Mouse (Mus musculus): Measurements from ENCODE around the gene Epop. TPM values are rescaled to one million over a fixed set of nuclear protein-coding genes. Genes with fewer than 3 reads are reported as not detected.

Gene Epop
- under 1 TPM; 0.75 to 1.00 TPM for total RNA-seq (2021)
- long read RNA-seq, experiment 1, partial matches to known transcripts, result 0 of 4 reads
- long read RNA-seq, experiment 1, other reads (novel, unspliced or antisense), result 0 of 4 reads
- long read RNA-seq, experiment 2, partial matches to known transcripts, result 0 of 4 reads
- long read RNA-seq, experiment 2, other reads (novel, unspliced or antisense), result 0 of 4 reads

DNA sequence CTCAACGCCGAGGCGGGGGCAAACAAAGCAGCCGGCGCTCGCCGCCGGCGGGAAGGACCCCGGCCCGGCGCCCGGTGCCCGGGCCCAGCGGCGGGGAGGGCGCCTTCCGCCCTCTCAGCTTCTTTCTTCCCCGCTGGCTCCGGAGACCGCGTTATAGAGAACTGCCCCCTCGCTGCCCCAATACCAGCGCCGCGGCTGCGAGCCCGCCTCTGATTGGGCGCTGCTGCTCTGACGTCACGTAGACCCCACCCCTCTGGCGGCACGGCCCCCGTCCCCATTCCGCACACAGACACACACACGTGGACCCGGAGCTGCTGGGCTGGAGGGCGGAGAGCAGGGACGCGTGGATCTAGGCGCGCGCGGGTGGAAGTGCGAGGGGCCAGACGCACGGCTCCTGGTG lies at the start of gene Epop:
Gene Epop (minus strand): TSS at position 127 of the 400 bp plus-strand sequence.
- peak; percentile 85 for DNase-seq (ENCODE audit: low spot score)

DNA sequence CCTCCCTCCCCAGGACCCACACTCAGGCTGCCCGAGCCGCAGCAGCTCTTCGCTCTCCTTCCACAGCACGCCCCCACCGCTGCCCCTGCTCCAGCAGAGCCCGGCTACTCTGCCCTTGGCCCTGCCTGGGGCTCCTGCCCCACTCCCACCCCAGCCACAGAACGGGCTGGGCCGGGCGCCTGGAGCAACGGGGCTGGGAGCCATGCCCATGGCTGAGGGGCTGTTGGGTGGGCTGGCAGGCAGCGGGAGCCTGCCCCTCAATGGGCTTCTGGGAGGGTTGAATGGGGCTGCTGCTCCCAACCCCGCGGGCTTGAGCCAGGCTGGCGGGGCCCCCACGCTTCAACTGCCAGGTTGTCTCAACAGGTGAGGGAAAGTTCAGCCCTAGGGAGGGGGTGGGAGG lies 48.8 kb upstream of the Epop start:
- no peak for DNase-seq (ENCODE audit: low spot score)

DNA sequence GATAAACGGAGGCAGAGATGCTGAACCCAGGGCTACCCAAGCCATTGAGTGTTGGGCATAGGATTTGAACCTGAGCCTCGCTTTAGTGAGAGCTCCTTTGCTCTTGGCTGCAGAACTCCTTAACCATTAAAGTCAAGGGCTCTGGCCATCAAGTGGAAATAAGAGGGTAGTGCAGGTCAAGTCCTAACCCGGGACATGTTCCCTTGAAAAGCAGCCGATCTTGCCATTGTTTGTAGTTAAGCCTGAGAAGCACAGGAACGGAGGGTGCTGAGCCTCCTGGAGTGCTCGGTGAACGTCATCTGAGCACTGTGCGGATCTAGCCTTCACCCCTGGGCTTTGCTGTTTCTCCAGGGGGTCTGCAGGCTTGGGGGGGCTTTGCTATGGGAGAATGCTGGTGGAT lies 48.3 kb upstream of the Epop start:
- no peak for DNase-seq (ENCODE audit: low spot score)

DNA sequence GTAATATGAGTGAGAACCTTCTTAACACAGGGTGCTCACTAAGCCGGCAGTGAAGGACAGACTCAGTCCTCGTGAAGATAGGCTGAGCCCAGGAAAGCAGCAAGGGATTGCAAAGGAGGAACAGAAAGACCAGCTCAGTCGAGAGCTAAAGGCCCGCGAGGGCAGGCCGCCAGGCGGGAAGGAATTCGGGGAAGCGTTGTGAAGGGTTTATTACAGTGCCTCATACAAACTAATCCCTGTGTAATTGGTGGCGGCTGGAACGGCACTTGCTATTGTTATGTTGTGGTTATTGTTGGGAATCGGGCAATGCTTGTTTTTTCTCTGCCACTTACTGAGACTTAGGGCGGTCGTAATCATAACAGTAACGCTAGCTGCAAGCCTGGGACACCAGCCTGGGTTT lies 47.9 kb upstream of the Epop start:
- DNase-seq (ENCODE audit: low spot score), result no peak

DNA sequence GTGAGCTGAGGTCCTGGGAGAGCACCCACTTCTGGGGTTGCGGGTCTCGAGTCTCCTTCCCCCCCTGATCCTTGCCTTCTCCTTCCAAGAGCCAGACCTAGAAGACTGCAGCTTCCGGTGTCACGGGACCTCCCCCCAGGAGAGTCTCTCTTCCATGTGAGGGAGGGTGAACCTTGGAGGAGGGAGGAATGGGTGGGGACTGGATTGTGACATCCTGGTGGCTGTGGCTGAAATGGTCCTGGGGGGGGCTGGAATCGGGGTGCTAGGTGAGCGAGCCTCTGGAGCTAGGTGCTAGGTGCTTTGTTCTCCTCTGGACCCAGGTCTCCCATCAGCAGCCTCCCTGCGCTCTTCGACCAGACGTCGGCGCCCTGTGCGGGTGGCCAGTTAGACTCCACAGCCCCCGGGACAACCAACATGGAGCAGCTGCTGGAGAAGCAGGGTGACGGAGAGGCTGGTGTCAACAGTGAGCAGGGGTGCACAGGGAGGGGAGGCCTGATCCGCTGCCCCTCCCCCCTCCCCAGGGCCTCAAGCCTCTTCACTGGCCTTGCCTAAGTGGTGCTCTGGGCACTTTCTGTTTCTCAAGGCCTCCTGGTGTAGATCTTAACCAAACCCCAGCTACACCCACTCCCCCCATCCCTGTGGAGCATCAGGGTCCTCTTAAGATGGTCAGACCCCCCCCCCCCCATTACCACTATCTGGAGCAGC lies 46.7 kb upstream of the Epop start:
- DNase-seq (ENCODE audit: low spot score), result no peak

DNA sequence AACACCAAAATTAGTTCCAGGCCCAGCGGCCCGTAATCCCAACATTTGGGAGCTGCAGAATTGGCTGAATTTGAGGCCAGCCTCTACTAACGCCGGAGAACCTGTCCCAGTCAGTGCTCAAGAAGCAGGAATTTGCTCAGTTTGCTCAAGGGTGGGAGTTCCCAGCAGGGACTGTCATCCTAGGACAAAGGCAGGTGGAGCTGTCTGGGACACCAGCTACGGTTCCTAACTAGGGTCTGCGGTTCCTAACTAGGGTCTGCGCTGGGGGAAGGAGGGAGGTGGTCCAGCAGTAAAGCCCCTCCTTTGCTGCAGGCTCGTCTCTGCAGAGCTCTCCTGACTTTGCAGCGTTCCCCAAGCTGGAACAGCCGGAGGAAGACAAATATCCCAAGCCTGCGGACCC lies 43.6 kb upstream of the Epop start:
- DNase-seq (ENCODE audit: low spot score), result no peak

DNA sequence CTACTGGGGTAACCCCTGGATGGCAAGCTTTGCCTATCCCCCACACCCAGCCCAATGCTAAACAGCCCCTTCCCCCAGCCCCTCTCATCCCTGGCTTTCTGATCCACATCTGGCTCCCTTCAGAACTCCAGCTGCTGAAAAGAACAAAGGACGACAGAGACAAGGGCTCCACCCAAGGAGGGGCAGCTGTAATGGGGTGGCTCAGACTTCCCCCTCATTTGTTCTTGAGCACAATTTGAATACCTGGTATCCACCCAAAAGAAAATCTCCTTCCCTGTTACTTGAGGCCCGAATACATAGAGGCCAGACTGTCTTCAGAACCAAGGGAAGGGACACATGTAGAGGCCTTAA lies 41.6 kb upstream of the Epop start:
- no peak for DNase-seq (ENCODE audit: low spot score)

DNA sequence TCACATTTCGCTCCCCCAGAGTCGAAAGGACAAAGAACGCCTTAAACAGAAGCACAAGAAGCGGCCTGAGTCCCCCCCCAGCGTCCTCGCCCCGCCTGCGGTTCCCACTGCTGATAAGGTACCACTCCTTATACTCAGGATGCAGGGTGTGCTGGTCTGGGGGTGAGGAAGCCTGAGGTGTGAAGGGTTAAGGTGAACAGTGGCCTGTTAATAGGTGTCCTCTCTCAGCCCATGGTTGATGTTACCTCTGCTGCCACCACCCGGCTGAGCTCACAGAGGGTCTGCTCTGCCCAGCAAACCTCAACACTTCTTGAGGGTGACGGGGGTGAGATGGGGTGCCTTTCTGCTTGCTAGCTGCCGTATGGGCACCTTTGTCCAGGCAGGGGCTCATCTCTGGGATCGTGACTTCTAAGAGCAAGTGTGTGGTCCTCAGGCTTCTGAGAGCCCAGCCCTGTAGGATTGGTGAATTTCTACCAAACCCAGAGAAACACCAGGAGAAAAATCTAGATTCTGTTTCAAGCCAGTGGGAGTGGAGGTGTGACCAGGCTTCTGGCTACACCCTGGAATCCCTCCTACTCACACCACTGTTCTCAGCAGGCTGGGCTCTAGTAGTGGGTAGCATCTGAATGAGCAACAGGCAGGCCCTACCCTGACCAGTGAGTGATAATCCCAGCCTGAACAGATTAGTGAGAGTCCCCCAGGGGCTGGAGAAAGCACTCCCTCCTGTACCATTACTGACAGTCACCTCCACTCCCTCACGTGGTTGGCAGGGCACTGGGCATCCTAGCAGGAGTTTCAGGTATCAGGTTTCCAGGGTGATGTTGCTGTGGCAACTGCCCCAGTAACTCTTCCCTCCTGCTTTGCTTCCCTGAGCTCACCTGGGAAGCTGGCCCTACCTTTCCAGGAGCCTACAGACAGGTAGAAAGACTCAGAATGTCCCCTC lies 41.0 kb upstream of the Epop start:
- no peak for DNase-seq (ENCODE audit: low spot score)

DNA sequence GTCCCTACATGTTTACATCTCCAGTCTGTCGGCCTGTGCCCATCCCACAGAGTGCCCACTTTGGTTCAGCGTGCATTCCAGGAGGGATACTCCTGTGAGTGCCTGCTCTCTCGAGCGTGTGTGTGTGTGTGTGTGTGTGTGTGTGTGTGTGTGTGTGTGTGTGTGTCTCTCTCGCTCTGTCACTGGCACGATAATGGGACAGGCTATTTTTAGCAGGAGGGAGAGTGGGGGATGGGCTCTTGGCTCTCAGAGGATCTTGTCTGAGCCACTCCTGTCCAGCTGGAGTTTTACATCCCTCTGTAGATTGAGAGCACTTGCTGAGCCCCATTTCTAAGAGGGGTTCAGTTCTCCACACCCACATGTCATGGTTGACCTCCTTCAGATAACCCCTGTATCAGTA lies 40.3 kb upstream of the Epop start:
- DNase-seq (ENCODE audit: low spot score), result peak; percentile 73

DNA sequence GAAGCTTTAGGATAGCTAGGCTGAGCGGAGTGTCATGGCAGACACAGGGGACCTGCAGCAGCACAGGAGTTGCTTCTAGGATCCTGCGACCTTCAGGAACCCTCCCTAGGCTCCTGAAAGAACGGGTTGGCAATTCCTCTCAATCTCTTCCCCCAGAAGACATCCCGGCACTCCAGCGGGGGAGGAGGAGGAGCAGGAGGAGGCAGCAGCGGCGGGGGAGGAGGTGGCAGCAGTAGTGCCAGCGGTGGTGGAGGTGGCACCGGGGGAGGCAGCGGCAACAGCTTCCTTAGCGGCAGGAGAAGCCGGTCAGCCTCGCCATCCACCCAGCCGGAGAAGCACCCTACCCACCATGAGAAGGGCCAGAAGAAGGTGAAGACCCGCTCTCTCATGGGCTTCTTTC lies 39.8 kb upstream of the Epop start:
- no peak for DNase-seq (ENCODE audit: low spot score)

DNA sequence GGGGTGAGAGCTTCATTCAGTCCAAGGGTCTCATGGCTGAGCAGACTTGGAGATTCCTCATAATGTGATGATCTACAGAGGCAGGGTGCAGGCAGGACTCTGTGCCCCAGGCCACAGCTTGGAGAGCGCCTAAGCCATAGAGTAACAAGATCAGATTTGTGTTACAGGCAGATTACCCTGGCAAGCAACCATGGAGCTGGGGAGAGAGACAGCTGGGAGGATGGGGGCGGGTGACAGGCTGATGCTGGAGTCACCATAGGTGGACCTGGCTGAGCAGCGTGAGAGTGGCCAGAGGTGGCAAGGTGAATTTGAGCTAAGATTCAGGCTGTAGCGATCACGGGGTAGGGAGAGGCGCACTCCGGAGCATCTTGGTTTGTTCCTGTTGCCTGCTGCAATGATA lies 38.7 kb upstream of the Epop start:
- DNase-seq (ENCODE audit: low spot score), result peak; percentile 71

DNA sequence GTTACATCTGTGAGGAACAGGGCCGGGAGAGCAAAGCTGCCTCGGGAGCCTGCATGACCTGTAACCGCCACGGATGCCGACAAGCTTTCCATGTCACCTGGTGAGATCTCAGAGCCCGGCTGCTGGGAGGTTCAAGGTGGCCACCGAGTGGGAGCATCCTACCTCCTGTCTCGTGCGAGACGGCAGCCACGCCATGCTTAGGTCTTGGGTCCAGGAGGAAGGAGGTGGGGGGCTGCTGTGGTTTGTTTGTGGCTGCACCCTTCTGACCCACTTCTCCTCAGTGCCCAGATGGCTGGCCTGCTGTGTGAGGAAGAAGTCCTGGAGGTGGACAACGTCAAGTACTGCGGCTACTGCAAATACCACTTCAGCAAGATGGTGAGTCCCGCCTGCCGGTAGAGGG lies 37.3 kb upstream of the Epop start:
- DNase-seq (ENCODE audit: low spot score), result no peak

DNA sequence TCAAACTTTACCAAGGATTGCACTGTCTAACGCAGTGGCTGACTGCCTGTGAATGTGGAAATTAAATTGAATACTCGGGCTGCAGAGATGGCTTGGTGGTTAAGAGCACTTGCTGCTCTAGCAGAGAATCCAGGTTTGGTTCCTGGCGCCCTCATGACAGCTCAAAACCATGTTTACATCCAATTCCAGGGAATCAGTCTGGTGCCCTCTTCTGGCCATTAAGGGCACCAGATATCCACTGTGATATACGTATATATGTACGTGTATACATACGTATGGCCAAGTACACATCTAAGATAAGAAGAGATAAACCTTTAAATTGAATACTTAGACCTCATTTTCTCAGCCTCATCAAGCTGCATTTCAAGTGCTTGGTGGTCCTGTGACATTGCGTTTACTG lies 36.7 kb upstream of the Epop start:
- no peak for DNase-seq (ENCODE audit: low spot score)

DNA sequence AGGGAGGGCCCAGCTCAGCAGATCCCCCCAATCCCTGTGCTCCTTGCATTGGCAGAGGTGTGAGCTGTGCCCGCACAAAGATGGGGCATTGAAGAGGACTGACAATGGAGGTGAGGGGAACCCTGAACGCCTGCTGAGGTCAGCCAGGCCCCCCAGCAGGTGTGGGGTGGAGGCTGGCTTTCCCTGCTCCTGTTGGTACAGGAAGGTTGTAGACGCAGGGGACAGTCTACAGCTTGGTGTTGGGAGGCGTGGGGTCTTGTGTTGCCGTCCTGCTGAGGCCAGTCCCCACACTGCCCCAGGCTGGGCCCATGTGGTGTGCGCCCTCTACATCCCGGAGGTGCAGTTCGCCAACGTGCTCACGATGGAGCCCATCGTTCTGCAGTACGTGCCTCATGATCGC lies 35.9 kb upstream of the Epop start:
- DNase-seq (ENCODE audit: low spot score), result no peak

DNA sequence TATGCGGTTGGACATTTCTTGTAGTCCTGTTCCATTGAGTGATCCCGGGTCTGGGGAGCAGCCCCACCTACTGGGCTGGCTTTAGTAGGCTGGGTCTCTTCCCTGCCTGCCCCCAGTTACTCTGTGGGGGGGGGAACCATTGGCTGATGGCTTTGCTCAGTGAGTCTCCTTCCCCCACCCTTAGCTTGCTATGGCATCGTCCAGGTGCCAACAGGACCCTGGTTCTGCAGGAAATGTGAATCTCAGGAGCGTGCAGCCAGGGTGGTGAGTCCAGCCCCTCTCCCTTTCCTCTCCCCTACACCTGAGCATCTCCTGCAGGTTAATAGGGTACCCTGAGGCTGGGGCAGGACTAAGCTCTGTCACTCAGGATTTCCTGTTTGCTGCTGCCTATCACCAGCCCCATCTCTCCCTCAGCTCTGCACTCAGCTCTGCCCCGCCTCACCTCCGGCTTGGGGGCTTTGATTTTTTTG lies 35.3 kb upstream of the Epop start:
- no peak for DNase-seq (ENCODE audit: low spot score)

DNA sequence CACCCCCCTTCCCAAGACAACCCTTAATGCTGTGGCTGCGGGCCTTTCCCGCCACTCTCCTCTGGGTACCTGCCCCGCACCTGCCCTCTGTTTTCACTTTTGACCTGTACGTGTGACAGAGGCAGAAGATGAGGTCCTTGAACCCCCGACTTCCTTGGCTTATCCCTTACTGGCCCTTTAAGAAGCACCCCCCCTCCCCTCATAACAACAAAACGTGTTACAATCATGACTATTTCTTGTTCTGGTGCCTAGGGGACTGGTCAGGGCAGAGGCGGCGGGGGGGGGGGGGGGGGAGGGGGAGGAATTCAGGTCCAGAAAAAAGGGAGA lies 34.8 kb upstream of the Epop start:
- no peak for DNase-seq (ENCODE audit: low spot score)

DNA sequence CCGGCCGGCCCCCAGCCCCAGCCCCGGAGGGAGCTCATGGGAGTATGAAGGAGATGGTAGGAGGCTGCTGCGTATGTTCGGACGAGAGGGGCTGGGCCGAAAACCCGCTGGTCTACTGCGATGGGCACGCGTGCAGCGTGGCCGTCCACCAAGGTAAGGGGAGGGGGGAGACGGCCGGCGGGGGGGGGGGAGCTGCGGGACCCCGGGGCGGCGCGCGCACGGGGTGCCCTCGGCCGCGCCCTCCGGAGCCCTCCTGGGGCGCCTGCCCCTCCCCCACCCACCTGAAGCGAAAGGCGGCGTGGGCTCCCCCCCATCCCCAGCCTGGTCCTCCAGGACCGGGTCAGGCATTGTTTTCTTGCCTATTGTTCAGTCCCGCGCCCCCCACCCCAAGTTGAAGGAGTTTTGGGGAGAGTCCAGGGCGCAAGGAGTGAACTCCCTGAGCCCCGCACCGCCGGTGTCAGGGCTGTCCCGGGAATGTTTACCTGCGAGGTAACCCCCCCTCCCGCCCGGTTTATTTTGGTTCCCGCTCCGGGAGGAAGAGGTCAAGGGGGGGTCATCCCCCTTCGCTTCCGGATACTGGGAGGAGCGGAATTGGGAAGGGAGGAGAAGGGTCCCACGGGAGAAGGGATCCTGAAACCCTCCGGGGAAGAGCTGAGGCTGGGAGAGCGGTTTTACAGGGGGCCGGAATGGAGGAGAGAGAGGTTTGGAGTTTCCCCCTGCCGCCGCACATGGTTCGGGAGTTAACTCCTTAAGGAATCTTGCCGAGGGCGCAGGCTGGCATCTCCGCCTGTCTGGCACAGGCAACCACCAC lies 34.2 kb upstream of the Epop start:
- peak; percentile 64 for DNase-seq (ENCODE audit: low spot score)

DNA sequence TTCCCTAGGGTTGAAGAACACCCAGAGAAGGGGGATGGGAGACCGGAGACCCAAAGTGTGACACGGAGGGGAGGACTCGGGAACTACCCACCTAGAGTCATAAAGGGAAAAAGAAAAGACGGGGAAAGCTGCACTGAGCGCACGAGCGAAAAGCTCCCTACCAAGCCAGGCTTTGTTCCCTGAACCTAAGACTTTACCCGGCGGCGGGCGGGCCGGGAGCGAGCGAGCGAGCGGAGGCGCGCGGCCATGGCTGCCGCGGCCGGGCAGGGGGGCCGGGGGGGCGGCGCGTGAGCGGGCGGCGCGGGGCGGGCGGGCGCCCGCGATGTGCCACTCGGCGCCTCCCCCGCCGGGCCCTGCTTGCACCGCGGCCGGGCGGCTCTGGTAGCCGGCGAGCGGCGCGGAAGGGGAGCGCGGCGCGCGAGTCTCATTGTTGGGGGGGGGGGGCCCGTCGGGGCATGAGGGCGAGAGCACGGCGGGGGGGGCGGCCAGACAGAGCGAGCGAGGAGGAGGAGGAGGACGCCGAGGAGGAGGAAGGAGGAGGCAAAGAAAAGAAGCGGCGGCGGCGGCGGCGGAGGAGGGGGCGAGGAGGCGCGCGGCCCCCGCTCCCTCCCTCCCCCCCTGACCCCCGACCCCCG lies 33.5 kb upstream of the Epop start, which contains the start of gene Mllt6:
Gene Mllt6 (plus strand): TSS at position 522 of the 635 bp plus-strand sequence.
- DNase-seq (ENCODE audit: low spot score), result peak; percentile 80

DNA sequence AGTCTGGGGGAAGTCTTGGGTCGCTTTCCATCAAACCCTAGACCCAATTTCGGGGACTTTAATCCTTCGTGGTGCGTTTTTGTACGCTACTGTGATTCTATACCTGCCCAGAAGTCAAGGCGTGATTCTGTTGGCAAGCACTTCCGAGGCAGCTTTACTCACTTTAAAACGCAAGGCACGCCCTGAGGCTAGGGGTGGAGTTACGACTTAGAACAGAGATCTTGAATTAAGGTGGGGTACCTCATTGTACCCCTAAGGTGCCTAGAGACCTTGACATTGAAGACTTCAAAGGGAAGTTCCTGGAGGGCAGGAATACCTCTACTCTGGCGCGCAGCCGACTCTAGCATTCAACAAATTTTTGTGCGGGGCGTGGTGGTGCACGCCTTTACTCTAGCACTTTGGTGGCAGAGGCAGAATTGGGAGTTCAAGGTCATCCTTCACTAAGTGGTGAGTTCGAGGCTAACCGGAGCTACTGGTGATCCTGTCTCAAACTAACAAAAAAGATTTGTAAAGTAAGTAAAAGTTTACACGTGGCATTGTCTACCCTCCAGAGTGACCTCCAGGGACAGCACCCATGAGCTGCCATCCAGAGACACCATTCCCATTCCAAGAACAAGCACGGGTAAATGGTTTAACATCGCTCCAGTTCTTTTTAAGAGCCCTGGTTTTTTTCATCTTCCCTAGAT lies 32.8 kb upstream of the Epop start:
- peak; percentile 39 for DNase-seq (ENCODE audit: low spot score)

DNA sequence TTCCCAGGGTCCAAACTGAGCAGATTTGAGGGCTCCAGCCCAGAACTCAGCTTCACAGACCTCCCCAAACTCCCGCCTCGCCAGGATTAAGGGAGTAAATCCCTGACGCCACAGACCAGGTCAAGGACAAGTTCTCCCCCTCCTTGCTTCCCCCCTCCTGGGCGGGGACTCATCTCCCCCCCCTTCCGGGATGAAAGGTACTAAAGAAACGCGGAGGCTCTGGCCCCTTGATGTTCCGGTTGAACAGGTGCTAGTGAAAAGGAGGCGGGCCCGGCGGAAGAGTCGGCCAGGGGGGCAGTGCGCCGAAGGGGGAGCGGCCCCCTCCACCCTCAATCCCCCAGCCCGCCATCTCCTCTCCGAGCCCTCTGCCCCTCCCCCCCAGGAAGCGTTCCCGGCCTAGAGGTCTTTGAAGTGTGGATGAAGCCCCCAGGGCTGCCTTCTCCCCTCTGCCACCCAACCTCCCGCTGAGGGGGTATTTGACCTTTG lies 32.2 kb upstream of the Epop start:
- DNase-seq (ENCODE audit: low spot score), result peak; percentile 79
